Mouse (Mus musculus) midbrain, embryonic 12.5 days (tissue): ENCODE results near the gene Il17rc. TPM values are rescaled to one million over a fixed set of nuclear protein-coding genes. Genes with fewer than 3 reads are reported as not detected.

Experiments
- ATAC-seq: fragments of 200-750 bp; cut with Nextera tagmentation; 2 replicates; pipeline ENCODE4 v1.8.0; 2017; ENCODE audit warnings: low read depth, moderate TSS enrichment, moderate library complexity; ENCODE audit not compliant: low FRiP score
- H3K27ac ChIP-seq: fragments of 300-500 bp; sonication (generic); replicated peaks from 2 replicates; pipeline ENCODE4 v1.5.1; 2016; ENCODE audit warnings: mild to moderate bottlenecking
- H3K27me3 ChIP-seq: fragments of 300-500 bp; sonication (generic); 2 replicates; pipeline ENCODE4 v1.6.1; 2016; ENCODE audit warnings: mild to moderate bottlenecking
- H3K36me3 ChIP-seq: fragments of 300-500 bp; sonication (generic); 2 replicates; pipeline ENCODE4 v1.6.1; 2016
- H3K4me1 ChIP-seq: fragments of 300-500 bp; sonication (generic); 2 replicates; pipeline ENCODE4 v1.6.1; 2016
- H3K4me2 ChIP-seq: fragments of 300-500 bp; sonication (generic); replicated peaks from 2 replicates; pipeline ENCODE4 v1.6.1; 2016; ENCODE audit warnings: mild to moderate bottlenecking, moderate library complexity
- H3K4me3 ChIP-seq: fragments of 300-500 bp; sonication (generic); 2 replicates; pipeline ENCODE4 v1.5.1; 2016; ENCODE audit warnings: mild to moderate bottlenecking
- H3K9ac ChIP-seq: fragments of 300-500 bp; sonication (generic); replicated peaks from 2 replicates; pipeline ENCODE4 v1.6.1; 2016; ENCODE audit warnings: mild to moderate bottlenecking, moderate library complexity
- H3K9me3 ChIP-seq: fragments of 300-500 bp; sonication (generic); 2 replicates; pipeline ENCODE4 v1.6.1; 2016; ENCODE audit warnings: mild to moderate bottlenecking
- WGBS: fragments of 180-500 bp; shearing (Covaris S2); methylation state at CpG from one replicate; pipeline ENCODE4 v1.1.7; 2016; 5-methylcytosine and 5-hydroxymethylcytosine counted together
- microRNA-seq: library from miRNA; unstranded; fragments of <30 nt; microRNA quantifications from one replicate; pipeline ENCODE4, GENCODE M21; 2017
- polyA plus RNA-seq: library from polyadenylated mRNA; unstranded; fragments of >200 nt; fragmentation: Nextera tagmentation; extraction: Ambion mirVana; gene quantifications from 2 replicates; pipeline ENCODE4 v1.2.1, GENCODE M21; 2016

The Il17rc gene
- polyA plus RNA-seq, 1 experiment from 2014 or later, result 6.3 TPM

DNA sequence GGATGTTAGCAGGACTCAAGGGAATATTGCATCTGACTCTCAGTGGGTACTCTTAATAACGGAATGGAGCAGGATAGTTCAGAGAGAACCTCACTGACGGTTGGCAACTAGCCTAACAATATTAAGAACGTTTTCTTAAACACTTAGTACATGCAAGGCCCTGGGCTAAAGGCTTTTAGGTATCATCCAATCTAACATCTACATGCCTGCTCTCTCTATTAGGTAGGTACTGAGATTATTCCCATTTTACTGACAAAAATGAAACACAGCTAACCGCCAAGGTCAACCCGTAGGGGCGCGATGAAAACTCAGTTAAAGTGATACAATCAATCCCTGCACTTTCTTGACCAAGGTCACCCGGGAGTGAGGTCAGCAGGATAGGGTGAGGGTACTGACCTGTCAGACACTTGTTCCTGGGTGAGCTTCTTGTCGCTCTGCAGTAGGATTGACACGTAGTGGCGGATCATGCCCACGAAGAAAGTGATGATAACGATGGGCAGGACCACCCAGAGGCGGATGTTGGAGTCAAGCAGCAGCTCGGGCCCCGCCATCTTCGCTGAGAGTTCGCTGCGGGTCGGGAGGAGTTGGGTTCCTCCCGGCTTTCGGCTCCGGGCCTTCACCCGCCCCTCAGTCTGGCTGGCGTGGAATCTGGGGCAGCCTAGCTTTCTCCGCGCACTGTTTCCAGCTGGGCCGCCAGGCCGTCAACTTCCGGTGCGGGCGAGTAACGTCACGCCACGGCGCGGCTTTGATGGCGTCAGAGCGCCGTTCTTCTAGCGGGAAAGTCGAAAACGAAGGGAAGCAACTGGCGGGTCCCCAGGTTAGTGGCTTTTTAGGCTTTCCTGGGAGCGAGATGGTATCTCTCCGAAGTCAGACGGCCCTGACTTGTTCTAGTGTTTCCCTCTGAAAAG, 60.0 kb downstream of the Il17rc start, which contains the start of the genes Emc3 and Fancd2:
Gene Emc3 (minus strand): TSS at position 721 of the 908 bp plus-strand sequence.
Gene Fancd2 (plus strand): TSS at position 751 of the 908 bp plus-strand sequence.
- ATAC-seq, result peak; percentile 94
- H3K9ac ChIP-seq, result peak within 1 kb of the TSS; percentile 75
- peaks cover 17% of the 10 kb centered on the region for H3K4me1 ChIP-seq
- peak within 1 kb of the TSS; percentile 87 for H3K4me3 ChIP-seq
- under 1% methylated on average over 47 of the region's 47 CpGs for WGBS
- peaks cover 18% of the 10 kb centered on the region; the same call in 1 of the 2 replicates for H3K36me3 ChIP-seq
- peak within 1 kb of the TSS; percentile 80 for H3K4me2 ChIP-seq
- H3K9me3 ChIP-seq, result no peaks in the 10 kb centered on the region
- H3K27me3 ChIP-seq, result no peaks in the 10 kb centered on the region
- peak within 1 kb of the TSS; percentile 73 for H3K27ac ChIP-seq

- 7% methylated on average over 7 of the region's 7 CpGs for WGBS
Observed at GRCm38 (mm10) chr6:113531840-113532404, 60.7 kb downstream of the Il17rc start.

More at GRCm38 (mm10) chr6:113531840-113532404, 60.7 kb downstream of the Il17rc start:
- H3K4me2 ChIP-seq, result peak overlapping the region; percentile 80
- H3K27ac ChIP-seq, result no peak overlapping the region
- H3K9me3 ChIP-seq, result no peaks in the 10 kb centered on the region
- H3K4me3 ChIP-seq, result peak overlapping the region; percentile 87
- peaks cover 19% of the 10 kb centered on the region for H3K36me3 ChIP-seq
- peak overlapping the region; percentile 75; the same call in 1 of the 2 replicates for H3K9ac ChIP-seq
- no peaks in the 10 kb centered on the region for H3K27me3 ChIP-seq
- peaks cover 17% of the 10 kb centered on the region for H3K4me1 ChIP-seq
- ATAC-seq, result no peak

Small RNAs within 50 kb of the gene (microRNA-seq; reads per million reads assigned to microRNA genes)
- gene Gm23365, result not detected
- gene Gm24387, result not detected

Other genes with a start within 250 kb of the Il17rc start
- gene Mtmr14, start 233.6 kb upstream of the Il17rc start, polyA plus RNA-seq, result 48.1 and 48.7 TPM in 2 replicates
- gene Cpne9, start 189.1 kb upstream of the Il17rc start, polyA plus RNA-seq, result 0.22 and 0.34 TPM in 2 replicates
- 29.6 and 31.2 TPM in 2 replicates for gene Brpf1, start 164.3 kb upstream of the Il17rc start, polyA plus RNA-seq
- gene Ogg1, start 144.5 kb upstream of the Il17rc start, polyA plus RNA-seq, result 11.7 and 13.6 TPM in 2 replicates
- 66.5 and 67.4 TPM in 2 replicates for gene Camk1, start 127.4 kb upstream of the Il17rc start, polyA plus RNA-seq
- 63.2 and 64.5 TPM in 2 replicates for gene Tada3, start 93.5 kb upstream of the Il17rc start, polyA plus RNA-seq
- gene Arpc4, start 93.3 kb upstream of the Il17rc start, polyA plus RNA-seq, result 332 and 360 TPM in 2 replicates
- gene Ttll3, start 82.2 kb upstream of the Il17rc start, polyA plus RNA-seq, result 6.3 and 7.9 TPM in 2 replicates
- 24.3 and 26.7 TPM in 2 replicates for gene Rpusd3, start 52.1 kb upstream of the Il17rc start, polyA plus RNA-seq
- not detected in 2 replicates for gene Cidec, start 35.7 kb upstream of the Il17rc start, polyA plus RNA-seq
- gene Jagn1, start 28.9 kb upstream of the Il17rc start, polyA plus RNA-seq, result 73.4 and 74.9 TPM in 2 replicates
- 0.51 and 0.93 TPM in 2 replicates for gene Il17re, start 12.9 kb upstream of the Il17rc start, polyA plus RNA-seq
- gene Creld1, start 11.9 kb downstream of the Il17rc start, polyA plus RNA-seq, result 44.0 and 49.1 TPM in 2 replicates
- gene Prrt3, start 30.5 kb downstream of the Il17rc start, polyA plus RNA-seq, result 2.5 and 2.8 TPM in 2 replicates
- 81.3 and 87.7 TPM in 2 replicates for gene Emc3, start 60.2 kb downstream of the Il17rc start, polyA plus RNA-seq
- 12.7 and 13.0 TPM in 2 replicates for gene Fancd2, start 60.3 kb downstream of the Il17rc start, polyA plus RNA-seq
- 0.22 TPM in 1 of 2 replicates, not detected in the other for gene Fancd2os, start 129.3 kb downstream of the Il17rc start, polyA plus RNA-seq
- gene Brk1, start 133.3 kb downstream of the Il17rc start, polyA plus RNA-seq, result 184 and 196 TPM in 2 replicates
- gene Vhl, start 152.5 kb downstream of the Il17rc start, polyA plus RNA-seq, result 55.1 and 56.3 TPM in 2 replicates
- 1.4 and 2.3 TPM in 2 replicates for gene Irak2, start 167.0 kb downstream of the Il17rc start, polyA plus RNA-seq
- 0.64 and 0.93 TPM in 2 replicates for gene Tatdn2, start 225.6 kb downstream of the Il17rc start, polyA plus RNA-seq
- gene Ghrl, start 248.5 kb downstream of the Il17rc start, polyA plus RNA-seq, result 0.84 and 0.90 TPM in 2 replicates